Mouse (Mus musculus): ENCODE data around the gene Slc22a13.
"Not testable (repeated sequence)": the region's sequence is repeated elsewhere in the genome, so short reads cannot be mapped to it uniquely, and the experiment has no call there.

Slc22a13 gene

DNA sequence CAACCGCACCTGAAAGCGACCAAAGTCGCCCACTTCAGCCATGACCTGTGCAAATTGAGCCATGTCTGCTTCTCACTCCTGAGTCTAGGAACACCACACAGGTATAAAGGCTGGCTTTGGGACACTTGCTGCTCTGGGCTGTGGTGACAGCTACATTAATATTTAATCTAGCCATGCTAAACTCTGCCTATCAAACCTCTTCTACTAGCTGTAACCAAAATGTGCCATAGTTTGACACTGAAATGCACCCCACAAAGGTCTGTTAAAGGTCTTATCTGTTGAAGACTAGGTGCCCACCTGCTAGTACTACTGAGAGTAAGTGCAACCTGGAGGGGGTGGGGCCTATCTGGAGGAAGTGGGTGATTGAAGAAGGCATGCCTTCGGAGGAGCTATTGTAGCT is at the start of gene Slc22a13:
Gene Slc22a13, minus strand, starts transcription at position 101 of the 400 bp plus-strand sequence.
- DNase-seq: no peak

GRCm38 (mm10) chr9:119258128-119258527 is 49.2 kb upstream of the Slc22a13 start:
- DNase-seq: no peak

DNA sequence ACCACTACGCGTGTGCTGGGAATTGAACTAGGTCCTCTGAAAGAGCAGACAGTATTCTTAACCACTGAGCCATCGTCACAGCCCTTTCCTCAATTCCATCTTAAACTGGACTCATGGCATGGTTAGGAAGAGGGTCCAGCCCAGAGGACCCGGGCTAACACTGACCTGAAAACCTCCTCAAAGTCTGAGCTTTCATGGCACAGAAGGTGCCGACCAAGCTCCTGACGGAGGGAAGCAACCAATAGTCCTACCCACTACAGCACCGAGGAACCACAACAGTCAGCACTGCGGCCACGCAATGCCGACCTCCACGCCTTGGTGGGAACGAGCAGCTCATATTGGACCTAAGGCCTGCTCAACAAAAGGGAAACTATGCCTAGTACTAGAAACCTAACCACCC is 47.3 kb upstream of the Slc22a13 start:
- DNase-seq: no peak

- DNase-seq: no peak
Measured at GRCm38 (mm10) chr9:119255096-119255495, 46.2 kb upstream of the Slc22a13 start.

GRCm38 (mm10) chr9:119254187-119254586 is 45.3 kb upstream of the Slc22a13 start:
- no peak for DNase-seq

GRCm38 (mm10) chr9:119247996-119248395 is 39.1 kb upstream of the Slc22a13 start:
- no peak for DNase-seq

- DNase-seq: no peak
Measured at GRCm38 (mm10) chr9:119246826-119247225, 37.9 kb upstream of the Slc22a13 start.

- no peak for DNase-seq
Measured at GRCm38 (mm10) chr9:119243981-119244380, 35.1 kb upstream of the Slc22a13 start.

- no peak for DNase-seq
Measured at GRCm38 (mm10) chr9:119241169-119241865, 32.4 kb upstream of the Slc22a13 start.

- DNase-seq: no peak
Measured at GRCm38 (mm10) chr9:119240286-119240997, 31.5 kb upstream of the Slc22a13 start.

DNA sequence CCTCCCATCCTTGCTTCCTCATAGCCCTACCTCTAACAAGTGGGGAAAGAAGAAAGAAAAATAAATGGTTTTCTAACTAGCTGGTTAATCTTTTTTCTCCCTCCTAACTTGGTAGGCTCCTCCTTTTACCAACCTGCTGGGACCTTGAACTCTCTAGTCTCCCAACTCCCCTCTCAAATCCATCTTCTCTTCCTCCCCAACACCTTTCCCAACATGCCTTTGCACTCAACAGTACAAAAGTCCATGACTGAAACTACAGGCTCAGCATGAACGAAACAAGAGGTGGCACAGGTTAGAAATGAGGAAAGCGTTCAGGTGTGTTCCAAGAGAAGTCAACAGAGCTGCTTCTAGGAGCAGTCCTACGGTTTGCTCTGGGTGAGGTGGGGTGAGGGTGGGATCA is 30.4 kb upstream of the Slc22a13 start:
- DNase-seq: no peak

DNA sequence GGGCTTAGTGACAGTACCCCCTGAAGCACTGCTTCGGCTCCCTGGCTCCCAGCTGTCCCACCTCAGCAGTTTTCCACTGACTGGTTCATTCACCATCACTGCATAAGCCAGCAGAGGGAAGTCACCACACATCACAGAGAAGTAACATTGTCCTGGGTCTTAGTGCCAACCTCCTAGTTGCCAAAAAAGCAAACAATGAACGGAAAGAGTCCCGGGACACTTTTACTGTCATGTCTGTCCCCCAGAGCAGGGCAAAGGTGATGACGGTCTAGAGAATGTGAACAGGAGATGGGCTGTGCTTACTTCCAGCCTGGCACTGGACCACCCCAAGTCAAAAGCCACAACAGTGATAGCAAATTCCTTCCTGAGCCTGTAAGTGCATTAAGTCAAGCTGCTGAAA is 29.9 kb upstream of the Slc22a13 start:
- no peak for DNase-seq

DNA sequence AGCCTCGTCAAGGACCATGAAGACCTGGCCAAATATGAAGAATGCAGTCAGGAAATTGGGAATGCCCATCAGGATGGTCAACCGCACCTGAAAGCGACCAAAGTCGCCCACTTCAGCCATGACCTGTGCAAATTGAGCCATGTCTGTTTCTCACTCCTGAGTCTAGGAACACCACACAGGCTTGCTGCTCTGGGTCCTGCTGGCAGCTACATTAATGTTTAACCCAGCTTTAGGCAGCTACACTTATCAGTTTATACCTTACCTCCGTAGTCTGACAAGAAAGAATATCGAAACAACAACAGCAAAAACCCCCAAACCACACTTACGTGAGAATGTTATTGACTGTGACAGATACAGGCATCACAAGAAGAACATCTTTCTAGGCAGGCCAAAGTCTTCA is 22.7 kb upstream of the Slc22a13 start:
- DNase-seq: no peak

DNA sequence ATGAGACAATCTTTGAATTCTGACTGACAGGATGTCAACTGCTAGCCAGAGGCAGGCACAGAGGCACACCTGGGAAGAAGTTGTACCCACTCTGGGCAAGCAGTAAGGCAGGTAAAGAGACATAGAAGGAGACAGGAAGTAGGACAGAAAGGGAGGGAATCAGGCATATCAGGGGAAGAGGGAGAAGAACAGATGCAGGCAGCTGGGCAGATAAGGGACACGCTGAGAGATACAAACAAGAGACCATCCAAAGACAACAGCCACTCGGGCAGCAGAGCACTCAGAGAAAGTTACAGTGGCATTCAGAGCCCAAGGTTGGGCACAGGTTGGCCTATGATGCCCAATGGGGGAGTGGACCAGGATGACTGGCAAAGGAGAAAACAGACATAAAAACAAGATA is 21.9 kb upstream of the Slc22a13 start:
- no peak for DNase-seq

DNA sequence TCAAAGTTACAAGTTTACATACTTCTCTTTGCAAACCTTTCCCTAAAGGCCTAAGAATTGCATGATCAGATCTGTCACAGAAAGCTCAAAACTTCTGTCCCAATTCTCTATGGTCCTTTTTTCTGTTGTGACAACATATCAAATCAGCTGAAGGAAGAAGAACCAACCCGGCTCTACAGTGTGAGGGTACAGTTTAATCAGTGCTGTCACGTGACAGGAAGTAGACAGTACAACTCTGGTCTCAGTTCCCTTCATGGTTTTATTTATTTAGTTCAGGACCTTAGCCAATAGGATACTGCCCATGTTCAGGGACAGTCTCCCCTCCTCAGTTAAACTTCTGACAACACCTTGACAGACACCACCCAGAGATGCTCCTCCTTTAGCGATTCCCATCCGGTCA is 11.4 kb upstream of the Slc22a13 start:
- no peak for DNase-seq

GRCm38 (mm10) chr9:119219667-119220066 is 10.8 kb upstream of the Slc22a13 start:
- no peak for DNase-seq

DNA sequence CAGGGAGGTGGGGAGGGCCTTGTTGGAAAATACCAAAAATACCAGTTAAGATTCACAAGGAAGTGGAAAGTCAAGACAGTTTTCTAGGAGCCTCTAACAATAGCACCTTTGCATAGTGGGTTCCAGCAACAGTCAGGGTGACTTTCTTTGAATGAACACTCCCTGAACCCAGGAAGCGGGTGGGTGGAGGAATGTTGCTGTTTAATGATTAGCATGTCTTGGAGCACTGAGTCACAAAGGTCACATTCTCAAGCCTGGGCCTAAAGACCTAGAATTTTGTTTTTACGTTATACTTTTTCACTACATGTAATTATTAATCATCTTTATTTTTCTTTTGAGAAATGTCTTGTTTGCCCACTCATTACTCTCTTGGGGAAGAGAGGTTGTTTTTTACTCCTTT is 6.4 kb upstream of the Slc22a13 start:
- not testable (repeated sequence) for DNase-seq

DNA sequence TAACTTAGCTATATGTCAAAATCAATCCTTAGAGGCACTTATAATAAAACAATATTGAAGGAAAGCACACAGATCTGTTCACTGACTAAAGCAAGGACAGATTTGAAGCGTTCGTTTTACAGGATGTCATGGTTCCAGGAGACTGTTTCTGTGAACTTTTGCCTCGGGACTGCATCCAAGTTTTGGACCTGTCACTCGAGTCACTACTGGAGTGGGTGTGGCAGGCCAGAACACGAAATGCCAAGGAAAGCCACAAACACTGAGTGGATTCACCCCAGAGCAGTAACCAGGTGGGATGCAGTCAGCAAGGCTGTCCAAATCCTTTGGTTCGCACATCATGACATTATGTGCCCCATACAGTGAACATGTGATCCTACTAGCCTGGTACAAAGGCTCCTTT is 5.7 kb upstream of the Slc22a13 start:
- no peak for DNase-seq

GRCm38 (mm10) chr9:119212996-119213395 is 4.1 kb upstream of the Slc22a13 start:
- DNase-seq: no peak

- DNase-seq: no peak
Measured at GRCm38 (mm10) chr9:119207113-119207512, 1.8 kb downstream of the Slc22a13 start.

DNA sequence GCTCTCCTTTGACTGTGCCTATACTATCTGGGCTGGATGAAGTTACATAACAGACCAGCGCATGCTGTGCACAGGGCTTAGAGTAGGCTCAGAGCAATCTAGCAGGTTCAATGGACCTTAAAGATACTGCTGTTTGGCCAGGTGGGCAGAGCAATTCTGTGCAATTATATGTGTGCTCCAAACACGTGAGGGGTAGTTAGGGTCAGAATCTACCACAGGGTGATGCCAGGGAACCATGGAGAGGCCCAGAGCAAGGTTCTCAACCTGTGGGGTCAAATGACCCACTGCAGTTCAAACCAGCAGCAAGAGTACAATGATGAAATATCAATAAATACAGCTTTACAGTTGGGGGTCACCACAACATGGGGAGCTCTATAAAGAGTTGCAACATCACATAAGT is 2.2 kb downstream of the Slc22a13 start:
- DNase-seq: no peak

DNA sequence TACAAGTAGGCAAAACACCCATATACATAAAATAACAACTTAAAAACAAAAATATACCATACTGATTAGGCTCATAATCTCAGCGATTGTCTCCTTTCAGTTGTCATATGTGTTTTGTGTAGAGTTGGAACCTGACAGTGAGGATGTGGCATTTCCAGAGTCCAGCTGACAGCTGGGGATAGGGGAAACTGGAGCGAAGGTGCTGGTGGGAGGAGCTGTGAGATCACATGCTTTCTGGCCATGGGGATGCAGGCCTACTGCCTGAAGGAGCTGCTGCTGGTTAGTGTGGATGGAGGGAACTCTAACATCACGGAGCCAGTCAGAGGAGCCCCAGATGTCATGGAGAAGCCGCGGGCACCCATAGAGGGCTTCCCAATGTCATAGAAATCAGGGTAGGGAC is 3.1 kb downstream of the Slc22a13 start:
- DNase-seq: no peak

DNA sequence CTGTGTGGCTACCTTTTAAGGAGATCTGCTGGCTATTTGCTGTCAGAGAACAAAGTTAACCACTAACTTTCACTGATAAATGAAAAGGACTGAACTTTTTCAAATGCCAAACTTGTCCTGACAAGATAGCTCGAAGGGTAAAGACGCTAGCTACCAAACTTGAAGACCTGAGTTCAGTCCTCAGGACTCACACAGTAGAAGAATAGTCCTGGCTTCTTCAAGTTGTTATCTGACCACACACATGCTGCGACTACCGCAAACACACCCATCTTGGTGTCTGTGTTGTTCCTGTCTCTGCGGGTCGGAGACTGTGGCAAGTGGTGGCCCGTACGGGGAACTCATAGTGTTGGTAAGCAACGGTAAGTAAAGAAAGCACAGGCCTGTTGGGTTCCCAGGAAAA is 5.3 kb downstream of the Slc22a13 start:
- no peak for DNase-seq

DNA sequence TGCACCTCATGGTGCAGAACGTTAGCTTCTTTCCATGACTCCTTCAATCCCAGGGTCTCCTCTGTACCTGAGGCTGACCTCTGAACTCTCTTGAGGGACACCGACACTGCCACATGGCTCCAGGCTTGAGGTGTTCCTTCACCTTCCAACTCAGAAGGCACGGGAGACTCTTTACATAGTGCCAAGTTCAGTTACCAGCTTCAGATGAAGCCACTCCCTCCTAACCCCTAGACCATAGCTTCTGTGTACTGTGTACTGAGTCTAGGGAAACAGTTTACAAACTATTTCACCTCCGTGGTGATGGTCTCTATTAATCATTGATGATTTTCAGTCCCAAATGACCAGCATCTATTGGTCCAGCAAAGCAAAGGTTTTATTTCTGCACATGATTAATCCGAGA is 7.2 kb downstream of the Slc22a13 start:
- no peak for DNase-seq

Measured in embryo, embryonic 11 days (tissue).